Comparison of ENCODE assay signal across 12 mouse cellular contexts in genomic region chr2:116893316-116893987, GRCm38 (mm10). TPM values are rescaled to one million over a fixed set of nuclear protein-coding genes. Genes with fewer than 3 reads are reported as not detected.
DNase-seq lines count a peak whose midpoint lies in the region; ATAC-seq and TF ChIP-seq lines count a peak whose summit lies in the region.
"Had no signal": no experiment of that assay in that cellular context is flagged by ENCODE, and none has a peak within 500 bp of the region (broad histone marks: within the 10 kb centered on the region; RNA-seq: fewer than 3 reads in every experiment).

No protein-coding gene starts in this region.

- 31% methylated on average over 14 of the region's 14 CpGs for WGBS in heart, postnatal 0 days
- WGBS in embryonic facial prominence, embryonic 14.5 days, result 24% methylated on average over 12 of the region's 14 CpGs
- WGBS in hindbrain, embryonic 16.5 days, result 31% methylated on average over 13 of the region's 14 CpGs
- 41% methylated on average over 13 of the region's 14 CpGs for WGBS in midbrain, embryonic 16.5 days

- H3K4me1 ChIP-seq in heart, postnatal 0 days (ENCODE audit: control insufficient read depth, insufficient read depth), result no peaks in the 10 kb centered on the region
- 0 out of 2 replicates have a peak, but pooled peaks cover 5% of the 10 kb centered on the region for H3K4me1 ChIP-seq in embryonic facial prominence, embryonic 14.5 days (ENCODE audit: control insufficient read depth, insufficient read depth, low read length)
- peaks cover 3% of the 10 kb centered on the region; the same call in 1 of the 2 replicates for H3K4me1 ChIP-seq in hindbrain, embryonic 16.5 days (ENCODE audit: control insufficient read depth, insufficient read depth, low read depth, low read length)
- H3K4me1 ChIP-seq in midbrain, embryonic 16.5 days (ENCODE audit: control insufficient read depth, insufficient read depth, low read length), result peaks cover 5% of the 10 kb centered on the region; the same call in 1 of the 2 replicates

- no peak overlapping the region for H3K27ac ChIP-seq in heart, postnatal 0 days (ENCODE audit: low read depth)
- no peak overlapping the region for H3K27ac ChIP-seq in embryonic facial prominence, embryonic 14.5 days (replicated peaks; ENCODE audit: low read depth, low read length)
- no peak overlapping the region for H3K27ac ChIP-seq in hindbrain, embryonic 16.5 days (ENCODE audit: low read depth, low read length)
- H3K27ac ChIP-seq in midbrain, embryonic 16.5 days (ENCODE audit: low read length), result no peak overlapping the region

- no peak for DNase-seq in heart, postnatal 0 days (ENCODE audit: low spot score)
- DNase-seq in heart, adult 11 months, result no peak
- no peak for DNase-seq in embryonic facial prominence, embryonic 14.5 days (ENCODE audit: low spot score)
- DNase-seq in adrenal gland, adult 8-10 months, result no peak
- DNase-seq in frontal cortex, postnatal 36 days (ENCODE audit: low spot score in 2 of 2), result no peak
- no peak for DNase-seq in thymus, postnatal 36 days
- DNase-seq: layer of hippocampus, postnatal 36 days had no signal

- no peak for TF ChIP-seq CTCF in heart, postnatal 0 days (IDR thresholded peaks at IDR 0.05; ENCODE audit: low read depth)

- 0 out of 2 replicates have a peak, but pooled peaks cover 3% of the 10 kb centered on the region for H3K27me3 ChIP-seq in heart, postnatal 0 days (ENCODE audit: control insufficient read depth, insufficient read depth, low read length)
- no peaks in the 10 kb centered on the region for H3K27me3 ChIP-seq in embryonic facial prominence, embryonic 14.5 days (replicated peaks; ENCODE audit: control insufficient read depth, insufficient read depth, low read length)
- H3K27me3 ChIP-seq in hindbrain, embryonic 16.5 days (replicated peaks; ENCODE audit: control insufficient read depth, insufficient read depth, low read length), result no peaks in the 10 kb centered on the region
- H3K27me3 ChIP-seq in midbrain, embryonic 16.5 days (ENCODE audit: control insufficient read depth, insufficient read depth, low read depth, low read length), result no peaks in the 10 kb centered on the region; the same call in 1 of the 2 replicates

- ATAC-seq in heart, postnatal 0 days (ENCODE audit: insufficient read depth, low read depth), result no peak; the same call in 1 of the 2 replicates
- ATAC-seq in embryonic facial prominence, embryonic 14.5 days (ENCODE audit: low read depth), result peak; percentile 67; the same call in 1 of the 2 replicates
- peak; percentile 69 for ATAC-seq in hindbrain, embryonic 16.5 days
- peak; percentile 65 for ATAC-seq in midbrain, embryonic 16.5 days

- peak overlapping the region; percentile 53 for H3K4me2 ChIP-seq in heart, postnatal 0 days (ENCODE audit: low read depth, low read length)
- peak overlapping the region; percentile 64 for H3K4me2 ChIP-seq in embryonic facial prominence, embryonic 14.5 days (ENCODE audit: low read depth, low read length)
- H3K4me2 ChIP-seq in hindbrain, embryonic 16.5 days (ENCODE audit: low read length), result peak overlapping the region; percentile 85
- H3K4me2 ChIP-seq in midbrain, embryonic 16.5 days (ENCODE audit: low read length), result peak overlapping the region; percentile 72

- no peaks in the 10 kb centered on the region for H3K9me3 ChIP-seq in heart, postnatal 0 days (replicated peaks; ENCODE audit: control insufficient read depth, low read length)
- no peaks in the 10 kb centered on the region for H3K9me3 ChIP-seq in embryonic facial prominence, embryonic 14.5 days (ENCODE audit: control insufficient read depth, low read length)
- no peaks in the 10 kb centered on the region for H3K9me3 ChIP-seq in hindbrain, embryonic 16.5 days (ENCODE audit: control insufficient read depth, low read length)
- no peaks in the 10 kb centered on the region for H3K9me3 ChIP-seq in midbrain, embryonic 16.5 days (replicated peaks; ENCODE audit: control insufficient read depth, low read length, poor library complexity, severe bottlenecking)

- H3K9ac ChIP-seq in heart, postnatal 0 days (replicated peaks; ENCODE audit: low read depth, low read length), result no peak overlapping the region
- H3K9ac ChIP-seq in embryonic facial prominence, embryonic 14.5 days (ENCODE audit: low read depth, low read length), result no peak overlapping the region; the same call in 1 of the 2 replicates
- H3K9ac ChIP-seq in hindbrain, embryonic 16.5 days (ENCODE audit: low read depth, low read length), result peak overlapping the region; percentile 29
- peak overlapping the region; percentile 42; the same call in 1 of the 2 replicates for H3K9ac ChIP-seq in midbrain, embryonic 16.5 days (ENCODE audit: low read depth, low read length)

- no peak overlapping the region for H3K4me3 ChIP-seq in heart, postnatal 0 days (ENCODE audit: low read depth, low read length)
- H3K4me3 ChIP-seq in embryonic facial prominence, embryonic 14.5 days (ENCODE audit: low read depth, low read length), result peak overlapping the region; percentile 36
- peak overlapping the region; percentile 41 for H3K4me3 ChIP-seq in hindbrain, embryonic 16.5 days (ENCODE audit: low read length)
- H3K4me3 ChIP-seq in midbrain, embryonic 16.5 days (ENCODE audit: low read depth, low read length), result peak overlapping the region; percentile 39
- H3K4me3 ChIP-seq: myocyte had no signal

- no peak for TF ChIP-seq EP300 in heart, postnatal 0 days (IDR thresholded peaks at IDR 0.05; ENCODE audit: low read depth)

- no peaks in the 10 kb centered on the region for H3K36me3 ChIP-seq in heart, postnatal 0 days (replicated peaks; ENCODE audit: control insufficient read depth, insufficient read depth, low read length)
- H3K36me3 ChIP-seq in embryonic facial prominence, embryonic 14.5 days (ENCODE audit: control insufficient read depth, insufficient read depth, low read length), result no peaks in the 10 kb centered on the region
- no peaks in the 10 kb centered on the region for H3K36me3 ChIP-seq in hindbrain, embryonic 16.5 days (ENCODE audit: control insufficient read depth, insufficient read depth, low read length)
- no peaks in the 10 kb centered on the region for H3K36me3 ChIP-seq in midbrain, embryonic 16.5 days (ENCODE audit: control insufficient read depth, insufficient read depth, low read length)

RNA-seq across cellular contexts. Expression of gene Tmco5, which starts 15.0 kb away (rescaled TPM):
- not detected in 2 replicates for total RNA-seq in heart, postnatal 0 days (2014; rRNA removed; ENCODE audit: low replicate concordance)
- not detected in 2 replicates for polyA plus RNA-seq in heart, postnatal 0 days (2015; fragmentation: Nextera tagmentation; extraction: Ambion mirVana)
- polyA plus RNA-seq in embryonic facial prominence, embryonic 14.5 days (2014; fragmentation: Nextera tagmentation; extraction: Ambion mirVana), result not detected in 2 replicates
- polyA plus RNA-seq in hindbrain, embryonic 16.5 days (2015; fragmentation: Nextera tagmentation; extraction: Ambion mirVana), result not detected in 2 replicates
- not detected in 2 replicates for polyA plus RNA-seq in midbrain, embryonic 16.5 days (2015; fragmentation: Nextera tagmentation; extraction: Ambion mirVana)
- not detected for total RNA-seq in adrenal gland, adult 8-10 months (2022)
- total RNA-seq: granulocyte monocyte progenitor cell, adult 5-6 weeks had no signal
- polyA plus RNA-seq: myocyte; spleen, adult 2 months had no signal

Comparison
In these comparisons a context has a peak if more than half of its experiments do, and no peak if none do; other contexts are left out.
1. H3K9ac ChIP-seq: peak in hindbrain, embryonic 16.5 days (single experiment) and midbrain, embryonic 16.5 days (single experiment); none in heart, postnatal 0 days (single experiment) and embryonic facial prominence, embryonic 14.5 days (single experiment).
2. Peak in every context shown above with its lines, with median percentiles within 50 percentile points of each other: H3K4me2 ChIP-seq.